Mouse (Mus musculus) frontal cortex, adult 2 months (tissue): ENCODE data around the gene Aig1. TPM values are rescaled to one million over a fixed set of nuclear protein-coding genes. Genes with fewer than 3 reads are reported as not detected.
"Not testable (repeated sequence)": the region's sequence is repeated elsewhere in the genome, so short reads cannot be mapped to it uniquely, and the experiment has no call there.

Source experiments
- DNase-seq, 2 experiments: peaks; one replicate each; pipeline ENCODE4 v3.0.0; 2022; ENCODE audit warnings: low spot score in 1 of 2; ENCODE audit errors: extremely low spot score in 1 of 2
- polyA plus RNA-seq: library from polyadenylated mRNA; depleted of rRNA; stranded (reverse); fragments of >200 nt; gene quantifications from 2 replicates; pipeline ENCODE4 v1.2.3, GENCODE M21; 2012; rRNA removed

Gene Aig1
- 69.6 and 75.7 TPM in 2 replicates for polyA plus RNA-seq

GRCm38 (mm10) chr10:13868371-13869321, at the start of gene Aig1:
TSS of gene Aig1 (minus strand) at chr10:13868980.
- peak; percentile 44 to 79 for DNase-seq

GRCm38 (mm10) chr10:13916645-13917342, 48.0 kb upstream of the Aig1 start:
- peak in 1 of 2 experiments; percentile 37 for DNase-seq

GRCm38 (mm10) chr10:13915211-13915610, 46.4 kb upstream of the Aig1 start:
- DNase-seq, result peak in 1 of 2 experiments; percentile 30

GRCm38 (mm10) chr10:13913689-13914088, 44.9 kb upstream of the Aig1 start:
- DNase-seq, result no peak

- no peak for DNase-seq
Observed at GRCm38 (mm10) chr10:13906261-13906741, 37.5 kb upstream of the Aig1 start.

- DNase-seq, result no peak
Observed at GRCm38 (mm10) chr10:13905618-13906017, 36.8 kb upstream of the Aig1 start.

GRCm38 (mm10) chr10:13892762-13893161, 24.0 kb upstream of the Aig1 start:
- DNase-seq, result not testable (repeated sequence)

GRCm38 (mm10) chr10:13882975-13883875, 14.4 kb upstream of the Aig1 start:
- DNase-seq, result no peak

GRCm38 (mm10) chr10:13882490-13882889, 13.7 kb upstream of the Aig1 start:
- no peak for DNase-seq

GRCm38 (mm10) chr10:13878696-13879095, 9.9 kb upstream of the Aig1 start:
- peak in 1 of 2 experiments; percentile 39 for DNase-seq

- peak in 1 of 2 experiments; percentile 60 for DNase-seq
Observed at GRCm38 (mm10) chr10:13875038-13875420, 6.2 kb upstream of the Aig1 start.

GRCm38 (mm10) chr10:13874301-13875037, 5.7 kb upstream of the Aig1 start:
- no peak for DNase-seq

GRCm38 (mm10) chr10:13870531-13870930, 1.8 kb upstream of the Aig1 start:
- DNase-seq, result no peak

GRCm38 (mm10) chr10:13869322-13870035, 699 bp upstream of the Aig1 start:
- no peak for DNase-seq

GRCm38 (mm10) chr10:13866391-13866790, 2.4 kb downstream of the Aig1 start:
- no peak for DNase-seq

- DNase-seq, result peak; percentile 77 to 85
Observed at GRCm38 (mm10) chr10:13861115-13861909, 7.5 kb downstream of the Aig1 start.

- no peak for DNase-seq
Observed at GRCm38 (mm10) chr10:13856438-13856837, 12.3 kb downstream of the Aig1 start.

- DNase-seq, result no peak
Observed at GRCm38 (mm10) chr10:13855969-13856368, 12.8 kb downstream of the Aig1 start.
